Mouse (Mus musculus) brain, embryonic 14.5 days (tissue): Measurements from ENCODE around the gene Fopnl. TPM values are rescaled to one million over a fixed set of nuclear protein-coding genes. Genes with fewer than 3 reads are reported as not detected.
A peak's percentile ranks its signal among the peaks of the same experiment; 100 is the strongest.

Experiments
- DNase-seq: peaks from one replicate; pipeline ENCODE4 v3.0.0-alpha.2; 2011; ENCODE audit warnings: low read depth
- CTCF ChIP-seq: fragments of 200-500 bp; IDR thresholded peaks from 2 replicates; pipeline ENCODE4 v1.5.1; 2012; ENCODE audit warnings: inconsistent platforms, mild to moderate bottlenecking, moderate library complexity, borderline replicate concordance; ENCODE audit not compliant: insufficient read depth, insufficient read length; ENCODE audit errors: extremely low read depth
- POLR2A ChIP-seq: fragments of 200-500 bp; IDR thresholded peaks from 2 replicates; pipeline ENCODE4 v1.6.1; 2012; ENCODE audit warnings: mild to moderate bottlenecking, inconsistent platforms, borderline replicate concordance; ENCODE audit not compliant: poor library complexity, insufficient read depth, insufficient read length, severe bottlenecking; ENCODE audit errors: extremely low read depth
- polyA plus RNA-seq: library from polyadenylated mRNA; depleted of rRNA; stranded (reverse); fragments of >200 nt; gene quantifications from 2 replicates; pipeline ENCODE4 v1.2.3, GENCODE M21; 2012

Fopnl gene
- polyA plus RNA-seq, 1 experiment = 83.0 TPM

GRCm38 (mm10) chr16:14351571-14351970, 34.4 kb upstream of the Fopnl start:
- TF ChIP-seq POLR2A (no peak), CTCF (no peak)
- DNase-seq = no peak

GRCm38 (mm10) chr16:14344967-14345366, 27.8 kb upstream of the Fopnl start:
- DNase-seq = no peak
- no peak for TF ChIP-seq POLR2A
- no peak for TF ChIP-seq CTCF

DNA sequence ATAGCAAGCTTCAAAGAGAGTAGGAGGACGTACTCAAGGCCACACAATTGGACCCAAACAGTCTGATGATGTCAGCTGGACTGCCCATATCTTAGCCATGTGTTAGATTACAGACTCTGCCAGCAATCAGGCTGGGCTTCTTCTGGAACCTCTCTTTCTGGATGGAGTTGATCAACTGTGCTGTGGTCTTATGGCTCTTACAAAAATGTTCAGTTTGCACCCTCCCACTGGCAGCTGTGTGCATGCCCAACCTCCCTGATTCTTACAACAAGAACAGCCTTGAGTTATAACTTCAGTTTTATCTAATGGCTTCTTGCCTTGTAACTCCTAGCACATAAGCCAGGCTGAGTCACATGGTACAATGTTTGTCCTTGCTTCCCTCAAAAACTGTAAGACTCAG, 11.0 kb upstream of the Fopnl start:
- TF ChIP-seq CTCF = no peak
- TF ChIP-seq POLR2A = no peak
- no peak for DNase-seq

- TF ChIP-seq CTCF (no peak), POLR2A (no peak)
- DNase-seq = no peak
Observed at GRCm38 (mm10) chr16:14320494-14320893, 3.3 kb upstream of the Fopnl start.

- DNase-seq = no peak
- TF ChIP-seq POLR2A (no peak), CTCF (no peak)
Observed at GRCm38 (mm10) chr16:14319681-14320080, 2.5 kb upstream of the Fopnl start.

- no peak for DNase-seq
- TF ChIP-seq CTCF = no peak
- TF ChIP-seq POLR2A = no peak
Observed at GRCm38 (mm10) chr16:14312914-14313313, 4.3 kb downstream of the Fopnl start.

- DNase-seq = peak; percentile 71
- TF ChIP-seq CTCF = peak; percentile 59; the same call in 1 of the 2 replicates
- no peak for TF ChIP-seq POLR2A
Observed at GRCm38 (mm10) chr16:14311371-14311770, 5.8 kb downstream of the Fopnl start.

GRCm38 (mm10) chr16:14309833-14310232, 7.4 kb downstream of the Fopnl start:
- DNase-seq = no peak
- TF ChIP-seq CTCF (no peak), POLR2A (no peak)

- TF ChIP-seq POLR2A (no peak), CTCF (no peak)
- no peak for DNase-seq
Observed at GRCm38 (mm10) chr16:14308245-14309073, 8.7 kb downstream of the Fopnl start.

- TF ChIP-seq CTCF = no peak
- TF ChIP-seq POLR2A = no peak
- no peak for DNase-seq
Observed at GRCm38 (mm10) chr16:14307373-14307772, 9.8 kb downstream of the Fopnl start.

DNA sequence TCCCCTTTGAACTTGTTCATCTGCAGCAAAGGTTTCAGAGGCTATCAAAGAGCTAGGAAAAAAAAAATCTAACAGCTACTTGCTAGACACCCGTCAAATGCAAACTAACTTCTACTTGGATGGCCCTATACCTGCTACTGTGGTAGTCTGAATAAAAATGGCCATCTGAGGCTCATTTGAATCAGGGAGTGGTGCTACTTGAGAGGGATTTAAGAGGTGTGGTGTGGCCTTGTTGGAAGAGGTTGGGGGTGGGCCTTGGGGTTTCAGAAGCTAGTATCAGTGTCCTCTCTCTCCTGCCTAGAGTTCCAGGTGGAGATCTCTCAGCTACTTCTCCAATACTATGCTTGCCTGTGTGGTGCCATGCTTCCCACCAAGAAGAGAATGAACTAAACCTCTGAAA, 10.8 kb downstream of the Fopnl start:
- no peak for DNase-seq
- no peak for TF ChIP-seq CTCF
- TF ChIP-seq POLR2A = no peak

DNA sequence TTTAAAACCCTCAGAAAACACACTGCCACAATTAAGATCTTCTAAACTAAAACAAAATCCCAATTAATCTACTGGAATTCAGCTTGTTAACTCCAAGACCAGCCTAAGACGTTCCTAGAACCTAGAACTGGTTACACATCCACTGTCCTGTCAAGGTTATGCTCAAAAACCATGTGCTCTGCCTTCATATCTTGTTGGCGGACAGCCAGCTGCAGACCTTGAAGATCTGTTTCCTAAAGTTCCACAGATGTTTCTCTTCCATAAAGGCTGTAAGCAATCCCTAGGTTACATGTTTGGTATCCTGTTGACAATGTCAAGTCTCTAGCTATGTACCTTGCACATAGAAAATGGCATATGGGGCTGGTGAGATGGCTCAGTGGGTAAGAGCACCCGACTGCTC, 12.4 kb downstream of the Fopnl start:
- TF ChIP-seq CTCF (no peak), POLR2A (no peak)
- DNase-seq = no peak
